Mouse (Mus musculus) gastrocnemius, postnatal 10 days (tissue): ENCODE results near the gene Smad1. TPM values are rescaled to one million over a fixed set of nuclear protein-coding genes. Genes with fewer than 3 reads are reported as not detected.
A peak's percentile ranks its signal among the peaks of the same experiment; 100 is the strongest.
"Not testable (repeated sequence)": the region's sequence is repeated elsewhere in the genome, so short reads cannot be mapped to it uniquely, and the experiment has no call there.

Source experiments
- DNase-seq: peaks from one replicate; pipeline ENCODE4 v3.0.0; 2021; ENCODE audit warnings: mixed read lengths
- long read RNA-seq, 2 experiments: library from polyadenylated mRNA; stranded (forward); transcript quantifications; one replicate each; pipeline ENCODE4 v2.0.0; 2021
- total RNA-seq, 2 experiments: library from RNA; stranded (reverse); gene quantifications; 2 replicates each; pipeline ENCODE4 v1.2.3; 2021

The Smad1 gene
- total RNA-seq, result 10 to 100 TPM; 34.2 to 38.3 TPM
- long read RNA-seq, experiment 1, transcript Smad1-202 (7 exons, 3,099 nt), result major isoform, 40 of 60 reads
- long read RNA-seq, experiment 1, partial matches to known transcripts, result 13 of 60 reads
- long read RNA-seq, experiment 1, other reads (novel, unspliced or antisense), result 7 of 60 reads
- long read RNA-seq, experiment 2, transcript Smad1-202 (7 exons, 3,099 nt), result major isoform, 39 of 51 reads
- long read RNA-seq, experiment 2, partial matches to known transcripts, result 11 of 51 reads
- long read RNA-seq, experiment 2, other reads (novel, unspliced or antisense), result 1 of 51 reads

DNA sequence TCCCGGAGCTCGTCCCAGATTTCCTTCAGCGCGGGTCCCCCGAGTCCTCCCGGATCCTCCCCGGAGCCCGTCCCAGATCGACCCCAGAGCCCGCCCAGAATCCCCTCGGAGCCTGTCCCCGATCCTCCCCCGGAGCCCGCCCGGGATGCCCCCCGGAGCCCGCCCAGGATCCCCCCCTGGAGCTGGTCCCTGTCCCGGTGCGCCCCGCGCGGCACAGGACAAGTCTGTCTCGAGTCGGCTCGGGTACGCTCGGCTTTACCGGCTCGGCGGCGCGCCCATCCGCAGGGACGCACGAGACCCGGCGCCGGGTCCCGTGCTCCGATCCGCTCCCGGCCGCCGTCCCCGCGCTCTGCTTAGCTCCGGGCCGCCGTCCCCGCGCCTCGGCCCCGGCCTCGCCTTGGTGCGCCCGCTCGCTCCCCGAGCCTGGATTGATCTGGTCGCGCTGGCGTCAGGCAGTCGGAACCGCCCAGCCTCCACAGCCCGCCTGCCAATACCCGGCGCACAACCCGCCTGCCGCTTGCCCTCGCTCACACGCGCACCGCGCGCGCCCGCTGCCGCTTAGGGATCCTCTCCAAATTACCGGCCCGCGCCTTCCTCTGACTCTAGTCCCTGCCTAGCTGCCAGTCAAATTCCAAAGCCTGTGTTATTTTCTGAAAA lies at the start of gene Smad1:
TSS of gene Smad1 (minus strand) at position 525 of the 657 bp plus-strand sequence.
- DNase-seq, result peak; percentile 92

DNA sequence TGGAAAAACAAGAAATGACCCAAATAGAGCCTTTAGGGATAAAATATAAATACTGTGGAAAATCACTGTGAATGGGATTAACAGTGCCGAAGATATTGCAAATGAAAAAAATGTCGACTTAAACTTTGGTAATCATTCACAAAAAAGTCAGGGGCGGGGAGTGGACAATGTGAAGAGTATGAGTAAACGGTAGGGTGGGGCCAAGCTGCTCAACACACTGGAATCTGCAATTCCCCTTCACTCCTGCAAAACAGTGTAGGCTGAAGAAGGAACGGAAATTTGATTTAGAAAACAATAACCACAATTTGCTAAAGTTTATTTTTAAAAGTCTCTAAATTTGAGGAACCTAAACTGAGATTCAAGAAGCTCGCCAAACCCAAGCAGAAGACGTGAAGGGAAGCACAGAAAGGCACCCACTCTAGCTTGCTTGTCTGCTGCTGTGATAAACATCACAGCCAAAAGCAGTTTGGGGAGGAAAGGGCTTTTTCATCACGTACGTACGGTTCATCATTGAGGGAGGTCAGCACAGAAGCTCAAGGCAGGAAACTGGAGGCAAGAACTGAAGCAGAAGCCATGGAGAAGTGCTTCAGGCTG lies 48.0 kb upstream of the Smad1 start:
- no peak for DNase-seq

DNA sequence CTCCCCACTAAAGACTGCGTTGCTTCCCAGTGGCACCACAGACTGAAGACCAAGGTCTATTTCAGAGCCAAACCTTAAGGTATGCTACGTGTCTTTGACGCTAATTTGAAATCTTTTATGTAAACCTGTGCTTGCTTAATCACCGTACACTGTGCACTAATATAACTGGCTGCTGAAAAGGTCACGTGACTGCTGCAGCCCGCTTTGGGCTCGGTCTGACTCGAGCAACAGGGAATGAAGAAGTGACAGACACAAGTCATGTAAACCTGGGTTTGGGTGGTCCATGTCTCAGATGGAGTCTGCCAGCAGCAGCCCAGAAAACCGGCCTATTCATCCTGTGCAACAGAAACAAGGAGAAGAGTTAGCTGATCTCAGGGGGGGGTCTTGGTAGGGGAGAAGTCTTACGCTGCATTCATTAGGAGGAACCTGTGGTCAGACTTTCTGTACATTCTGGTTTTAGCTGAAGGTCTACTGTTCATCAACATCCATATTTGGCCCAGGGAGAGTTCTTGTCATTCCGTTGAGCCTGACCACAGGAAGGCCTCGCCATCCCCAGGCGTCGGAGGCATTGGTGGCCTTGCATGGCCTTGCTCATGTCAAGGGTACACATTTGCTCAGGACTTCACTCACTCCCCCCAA lies 44.3 kb upstream of the Smad1 start:
- no peak for DNase-seq

DNA sequence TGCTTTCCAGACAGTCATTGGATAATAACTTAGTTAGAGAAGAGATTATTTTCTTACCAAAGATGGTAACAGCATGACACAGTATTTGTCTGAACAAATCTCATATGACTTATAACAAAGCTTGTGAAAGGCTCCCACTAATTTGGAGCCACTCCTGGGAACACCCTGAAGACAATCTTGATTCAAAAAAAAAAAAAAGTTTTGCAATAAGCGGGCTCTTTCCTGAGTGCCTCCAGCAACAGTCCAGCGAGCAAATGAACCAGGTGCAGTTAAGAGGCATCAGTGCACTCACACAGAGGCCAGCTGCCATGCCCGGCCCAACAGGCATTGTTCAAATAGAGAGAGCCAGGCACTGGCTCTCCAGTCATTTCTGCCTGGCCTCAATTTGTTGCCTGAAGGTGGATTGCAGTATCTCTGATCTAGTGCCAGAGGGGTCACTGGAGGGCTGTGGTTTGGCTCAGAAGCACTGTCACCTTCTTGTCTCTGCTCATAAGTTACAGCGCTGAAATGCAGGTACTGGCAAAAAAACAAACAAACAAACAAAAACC lies 34.7 kb upstream of the Smad1 start:
- DNase-seq, result no peak

DNA sequence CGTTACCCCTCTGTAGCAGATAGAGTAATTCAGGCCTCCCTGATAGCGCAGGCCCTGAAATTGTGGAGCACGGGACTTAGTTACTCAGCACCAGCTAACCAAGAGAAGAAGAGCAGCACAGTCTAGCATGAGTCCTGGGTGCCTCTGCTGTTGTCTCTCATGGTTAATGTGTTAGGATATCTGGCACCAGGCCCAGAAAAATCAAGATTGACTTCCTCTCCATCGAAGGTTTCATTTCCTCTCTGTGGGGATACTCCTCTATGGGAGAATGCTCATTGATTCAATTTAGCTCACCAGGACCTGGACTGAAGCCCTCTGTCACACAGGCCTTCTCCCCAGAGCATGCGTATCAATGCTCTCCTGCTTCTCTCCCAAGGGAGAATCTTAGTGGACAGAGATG lies 15.6 kb upstream of the Smad1 start:
- no peak for DNase-seq

DNA sequence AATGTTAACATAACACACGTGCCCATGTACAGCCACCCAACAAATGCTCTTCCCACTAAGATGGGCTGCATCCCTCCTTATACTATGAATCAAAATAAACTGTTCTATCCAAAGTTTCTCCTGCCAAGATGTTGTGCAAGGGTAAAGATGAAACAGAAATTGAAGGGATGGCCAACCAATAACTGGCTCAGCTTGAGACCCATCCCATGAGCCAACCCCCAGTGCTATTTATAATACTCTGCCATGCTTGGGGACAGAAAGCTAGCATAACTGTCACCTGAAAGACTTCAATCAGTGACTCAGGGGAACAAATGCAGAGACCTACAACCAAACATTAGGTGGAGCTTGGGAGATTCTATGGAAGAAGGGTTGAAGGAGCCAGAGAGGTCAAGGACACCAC lies 11.2 kb upstream of the Smad1 start:
- no peak for DNase-seq

DNA sequence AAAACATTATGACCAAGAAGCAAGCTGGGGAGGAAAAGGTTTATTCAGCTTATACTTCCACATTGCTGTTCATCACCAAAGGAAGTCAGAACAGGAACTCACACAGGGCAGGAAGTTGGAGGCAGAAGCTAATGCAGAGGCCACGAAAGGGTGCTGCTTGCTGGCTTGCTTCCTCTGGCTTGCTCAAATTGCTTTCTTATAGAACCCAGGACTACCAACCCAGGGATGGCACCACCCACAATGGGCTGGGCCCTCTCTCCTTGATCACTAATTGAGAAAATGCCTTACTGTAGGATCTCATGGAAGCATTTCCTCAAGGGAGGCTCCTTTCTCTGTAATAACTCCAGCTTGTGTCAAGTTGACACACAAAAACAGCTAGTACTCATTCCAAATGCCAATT lies 8.0 kb upstream of the Smad1 start:
- not testable (repeated sequence) for DNase-seq

DNA sequence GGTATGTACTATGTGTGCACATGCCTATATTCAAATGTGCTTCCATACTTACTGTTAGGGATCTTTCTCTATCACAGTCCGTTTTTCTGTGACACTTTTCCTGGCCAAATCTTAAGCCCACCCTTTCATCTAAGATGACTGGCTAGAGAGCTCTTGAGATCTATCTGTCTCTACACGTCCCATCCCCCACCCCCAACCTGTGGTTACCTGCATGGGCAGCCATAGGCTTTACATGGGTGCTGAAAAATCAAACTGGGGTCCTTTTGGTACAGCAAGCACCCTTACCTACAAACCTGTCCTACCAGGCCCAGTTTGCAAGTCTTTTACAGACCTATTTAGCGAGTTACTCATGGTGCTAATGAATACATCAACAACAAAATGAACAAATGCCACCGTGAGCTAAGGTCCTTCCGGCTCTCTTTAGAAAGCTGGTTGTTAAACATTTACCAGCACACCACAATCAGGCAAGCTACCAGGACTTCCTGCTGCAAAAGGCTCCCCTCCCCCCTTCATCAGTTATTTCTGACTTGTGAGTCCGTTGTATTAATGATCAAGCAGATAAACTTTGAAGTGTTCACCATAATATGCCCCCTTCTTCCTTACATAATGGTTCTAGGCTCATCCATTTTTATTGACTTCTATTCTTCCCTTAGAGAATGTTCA lies 5.7 kb upstream of the Smad1 start:
- no peak for DNase-seq

DNA sequence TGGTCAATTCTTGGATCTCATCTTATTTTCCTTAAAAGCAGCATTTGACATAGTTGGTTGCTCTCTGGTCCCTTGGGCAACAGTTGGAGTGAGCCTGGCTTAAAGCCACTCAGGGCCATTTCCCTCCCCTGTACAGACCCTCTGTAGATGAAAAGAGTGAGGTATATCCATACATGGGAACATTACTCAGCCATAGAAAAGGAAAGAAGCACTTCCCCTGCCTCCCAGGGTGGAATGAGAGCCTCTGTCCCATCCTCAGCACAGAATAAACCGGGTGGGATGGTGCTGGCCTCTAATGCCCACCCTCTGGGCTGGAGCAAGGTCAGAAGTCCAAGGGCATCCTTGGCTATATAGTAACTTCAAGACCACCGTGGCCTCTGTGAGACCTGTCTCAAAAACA lies 1.4 kb upstream of the Smad1 start:
- DNase-seq, result no peak

DNA sequence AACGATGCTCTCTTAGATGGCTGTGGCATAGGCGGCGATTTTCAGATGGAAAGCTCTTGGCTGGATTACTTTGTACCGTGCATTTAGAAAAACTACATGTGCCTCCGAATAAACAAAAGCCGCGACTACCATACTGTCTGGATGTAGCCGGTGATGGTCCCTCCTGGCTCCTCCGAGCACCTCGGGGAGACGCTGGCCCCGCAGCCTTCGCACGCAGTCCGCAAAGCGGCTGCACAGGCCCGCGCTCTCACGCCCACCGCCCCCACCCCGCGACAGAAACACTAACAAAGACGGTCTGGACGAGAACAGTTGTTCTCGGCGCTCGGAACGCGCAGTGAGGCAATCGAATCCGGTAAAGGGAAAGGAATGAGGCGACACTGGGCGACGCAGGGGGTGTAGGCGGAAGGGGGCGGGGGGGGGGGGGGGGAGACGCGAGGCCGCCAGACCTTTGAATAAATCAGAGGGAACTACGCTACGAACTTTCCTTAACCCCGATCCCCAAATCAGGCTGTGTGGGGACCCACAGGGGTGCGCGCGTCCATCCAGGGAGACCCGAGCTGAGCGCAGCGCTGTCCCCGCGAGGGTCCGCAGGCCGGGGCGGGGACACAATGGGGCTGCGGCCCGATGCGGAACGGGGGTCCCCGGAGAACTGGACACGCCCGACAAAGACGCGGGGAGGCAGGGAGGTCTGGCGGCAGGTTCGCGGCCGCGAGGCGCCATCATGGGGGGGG lies 902 bp downstream of the Smad1 start:
- peak; percentile 50 for DNase-seq

DNA sequence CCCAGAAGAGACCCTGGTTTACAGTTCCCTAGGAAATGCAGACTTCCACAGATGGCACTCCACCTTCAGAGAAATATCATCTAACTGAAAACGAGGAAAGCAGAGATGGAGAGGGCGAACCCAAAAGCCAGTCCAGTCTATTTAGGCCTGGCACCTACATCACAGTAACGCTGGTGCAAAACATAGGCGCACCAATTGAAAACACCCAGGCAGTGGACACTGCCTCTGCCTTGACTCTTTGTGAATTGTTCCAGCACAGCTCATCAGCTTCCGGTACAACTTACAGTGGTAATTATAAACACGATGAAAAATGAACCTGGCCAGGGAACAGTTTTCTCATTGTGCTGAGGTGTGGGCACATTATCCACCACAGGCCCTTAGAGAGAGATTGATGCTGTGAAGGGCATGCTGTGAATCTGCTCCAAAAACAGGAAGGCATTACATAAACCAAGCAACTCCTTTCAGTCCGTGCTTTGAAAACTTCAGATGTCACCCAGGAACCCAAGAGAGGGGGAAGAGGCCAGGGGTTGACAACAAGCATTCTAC lies 1.5 kb downstream of the Smad1 start:
- no peak for DNase-seq

DNA sequence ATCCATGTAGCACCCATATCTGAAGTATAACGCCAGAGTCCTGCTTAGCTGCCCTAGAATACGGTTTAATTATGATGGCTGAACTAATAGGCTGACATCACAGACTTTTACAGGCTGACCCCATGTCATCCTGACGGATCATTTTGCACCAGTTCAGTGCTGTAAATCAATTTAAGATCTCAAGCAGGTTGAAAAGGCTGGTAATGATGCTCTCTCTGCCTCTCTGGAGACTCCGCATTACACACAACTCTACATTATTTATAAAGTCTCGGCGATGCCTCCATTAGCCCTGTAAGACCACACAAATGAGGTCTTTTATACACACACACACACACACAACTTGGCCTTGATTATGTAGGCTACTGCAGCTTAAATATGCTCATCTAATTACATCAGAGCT lies 2.4 kb downstream of the Smad1 start:
- no peak for DNase-seq

DNA sequence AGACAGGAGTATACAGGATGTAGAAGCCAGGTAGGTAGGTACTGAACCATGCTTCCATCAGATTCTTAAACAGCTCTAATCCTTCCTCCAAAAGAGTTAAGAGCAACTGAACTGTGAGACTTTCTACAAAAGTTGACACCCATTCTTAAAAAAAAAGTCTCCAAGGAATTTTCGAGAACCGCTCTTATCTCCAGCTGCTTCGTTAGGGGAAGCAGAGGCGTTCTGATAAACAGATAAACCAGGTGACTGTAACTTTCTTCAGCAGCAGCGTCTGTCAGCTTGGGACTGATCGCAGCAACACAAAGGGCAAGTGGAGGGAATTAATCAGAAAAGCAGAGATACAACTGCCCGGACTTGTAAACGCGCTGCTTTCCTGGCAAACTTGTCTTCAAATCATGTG lies 5.3 kb downstream of the Smad1 start:
- no peak for DNase-seq

DNA sequence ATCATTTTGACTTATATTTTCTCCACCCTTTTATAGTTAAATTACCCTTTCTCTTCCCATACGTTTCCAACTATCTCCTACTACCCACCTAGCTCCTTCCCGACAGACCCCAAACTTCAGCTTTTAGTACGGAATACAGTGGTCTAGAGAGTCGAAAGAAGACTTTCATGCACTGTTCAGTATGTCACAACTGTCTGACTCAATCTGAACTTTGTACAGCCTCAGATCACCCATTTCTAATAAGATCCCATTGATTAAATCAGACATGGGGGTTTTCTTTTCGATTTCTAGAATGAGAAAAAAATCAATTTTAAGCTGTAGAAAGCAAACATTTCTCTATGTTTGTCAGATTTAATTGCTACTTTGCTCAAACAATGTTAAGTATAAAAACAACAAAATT lies 6.1 kb downstream of the Smad1 start:
- no peak for DNase-seq

DNA sequence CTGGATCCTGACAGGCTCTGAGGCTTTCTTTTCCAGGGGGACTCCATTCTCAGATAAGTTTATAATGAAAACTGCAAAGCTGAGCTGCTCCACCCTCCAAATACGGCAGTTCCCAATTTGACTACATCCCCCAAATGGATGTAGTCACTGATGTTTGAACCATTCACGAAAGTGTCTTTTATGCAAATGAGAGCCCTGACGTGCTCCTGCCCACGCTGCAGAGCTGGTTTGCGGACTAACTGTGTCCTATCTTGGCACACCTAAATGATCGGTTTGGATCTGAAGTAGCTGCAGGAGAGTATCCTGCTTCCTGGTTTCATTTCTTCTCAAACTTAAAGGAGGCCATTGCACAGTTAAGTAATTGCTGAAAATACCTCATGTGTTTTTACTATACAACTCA lies 6.7 kb downstream of the Smad1 start:
- no peak for DNase-seq

DNA sequence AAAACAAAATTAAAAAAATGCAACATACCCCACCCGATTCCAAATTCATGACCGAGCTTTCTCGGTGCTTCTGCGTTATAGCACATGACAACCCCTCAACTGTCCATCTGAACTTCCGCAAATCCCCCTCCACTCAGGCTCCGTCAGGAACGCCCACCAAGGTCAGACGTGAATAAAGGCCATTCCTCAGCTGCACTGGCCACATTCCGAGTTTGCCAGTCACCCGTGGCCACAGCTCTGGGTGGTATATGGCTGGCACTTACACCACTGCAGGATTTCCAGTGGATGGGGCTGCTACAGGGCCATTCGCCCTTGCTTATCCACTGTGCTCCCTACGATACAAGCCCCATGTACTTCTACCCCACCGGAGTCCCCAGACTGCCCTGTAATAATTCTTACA lies 7.9 kb downstream of the Smad1 start:
- no peak for DNase-seq

DNA sequence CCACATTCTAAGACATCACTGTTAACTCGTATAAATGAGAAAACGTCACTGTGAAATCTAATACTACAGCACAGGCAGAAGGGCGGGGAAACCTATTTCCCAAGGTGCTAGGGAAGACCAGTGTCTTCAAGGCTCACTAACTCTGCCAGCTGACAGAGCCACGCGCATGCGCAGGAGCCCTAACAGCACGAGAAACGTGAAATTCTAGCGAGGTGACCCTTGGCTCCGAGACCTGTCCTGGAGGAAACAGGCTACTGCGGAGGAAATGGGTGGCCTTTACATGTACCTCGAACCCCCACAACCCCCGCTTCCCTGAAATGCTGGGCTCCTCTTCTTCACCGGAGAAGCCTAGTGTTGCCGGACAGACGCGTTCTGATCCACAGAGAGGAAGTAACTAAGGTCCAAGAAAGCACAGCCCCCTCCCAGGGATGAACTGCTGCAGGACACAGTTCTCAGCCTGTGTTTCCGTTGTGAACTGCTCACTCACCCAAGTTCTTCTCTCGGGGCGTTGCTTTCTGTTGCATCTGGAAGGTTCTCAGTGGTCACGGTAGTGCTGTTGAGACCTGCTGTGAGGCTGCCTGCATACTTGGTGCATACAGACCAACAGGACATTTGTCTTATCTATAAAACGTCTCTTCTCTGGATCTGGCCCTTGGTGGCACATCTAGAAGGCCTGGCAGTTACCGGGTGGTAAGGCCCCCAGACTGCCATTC lies 10.1 kb downstream of the Smad1 start:
- no peak for DNase-seq

DNA sequence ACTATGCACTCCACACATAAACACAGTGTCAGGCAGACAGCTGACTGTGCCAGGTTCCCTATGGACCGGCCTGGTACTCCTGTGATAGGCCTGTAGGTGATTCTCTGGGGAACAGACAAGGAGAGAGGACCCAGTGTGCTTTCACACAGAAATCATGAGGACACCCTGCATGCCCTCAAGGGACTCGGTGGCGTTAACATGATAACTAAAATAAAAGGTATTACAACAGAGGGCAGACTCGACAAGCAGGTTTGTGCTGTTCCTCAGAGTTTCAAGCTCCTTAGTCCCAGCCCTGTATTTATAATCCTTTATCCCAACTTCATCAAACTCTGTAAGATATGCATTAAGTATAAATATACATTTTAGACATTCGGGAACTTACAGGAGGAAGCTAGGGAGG lies 12.5 kb downstream of the Smad1 start:
- no peak for DNase-seq

DNA sequence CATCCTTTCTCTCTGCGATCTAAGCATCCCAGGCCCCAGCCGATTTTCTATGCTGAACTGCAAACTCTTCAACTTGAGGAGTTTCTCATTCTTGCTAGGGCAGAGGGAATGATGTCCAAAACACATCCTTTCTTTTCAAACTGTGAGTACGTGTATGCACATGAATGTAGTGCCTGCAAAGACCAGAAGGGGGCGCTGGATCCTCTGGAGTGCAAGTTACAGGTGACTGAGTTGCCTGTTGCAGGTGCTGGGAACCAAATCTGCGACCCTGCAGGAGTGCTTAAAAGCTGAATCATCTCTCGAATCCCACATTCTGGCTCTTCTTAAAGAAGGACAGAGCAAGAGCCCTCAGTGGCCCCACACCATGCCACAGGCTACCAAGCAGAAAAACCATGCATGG lies 13.0 kb downstream of the Smad1 start:
- DNase-seq, result no peak
